Mouse (Mus musculus): ENCODE data around the gene Zswim1. TPM values are rescaled to one million over a fixed set of nuclear protein-coding genes. Genes with fewer than 3 reads are reported as not detected.
A peak's percentile ranks its signal among the peaks of the same experiment; 100 is the strongest.
"Not testable (repeated sequence)": the region's sequence is repeated elsewhere in the genome, so short reads cannot be mapped to it uniquely, and the experiment has no call there.

The Zswim1 gene
- polyA plus RNA-seq, 1 experiment from 2014 or later: 23.9 TPM

GRCm38 (mm10) chr2:164861094-164861493 lies 38.6 kb downstream of the Zswim1 start:
- Histone ChIP-seq H3K36me3 (no peaks in the 10 kb centered on the region), H3K9me3 (no peaks in the 10 kb centered on the region), H3K27me3 (peaks cover 45% of the 10 kb centered on the region), H3K4me1 (replicated peaks) (peaks cover 32% of the 10 kb centered on the region), H3K4me2 (no peak overlapping the region), H3K9ac (no peak overlapping the region), H3K4me3 (no peak overlapping the region), H3K27ac (peak overlapping the region; percentile 62; the same call in 1 of the 2 replicates)
- 75% methylated on average over 4 of the region's 4 CpGs for WGBS
- ATAC-seq (ENCODE audit: low FRiP score): no peak

- Histone ChIP-seq H3K4me1 (replicated peaks) (peaks cover 20% of the 10 kb centered on the region), H3K36me3 (no peaks in the 10 kb centered on the region), H3K27ac (peak overlapping the region; percentile 60), H3K4me2 (no peak overlapping the region), H3K9ac (no peak overlapping the region), H3K4me3 (no peak overlapping the region), H3K9me3 (no peaks in the 10 kb centered on the region), H3K27me3 (peaks cover 33% of the 10 kb centered on the region)
- ATAC-seq (ENCODE audit: low FRiP score): 0 out of 2 replicates have a peak, but pooled peaks have one; percentile 40
- WGBS: 48% methylated on average over 9 of the region's 9 CpGs
Measured at GRCm38 (mm10) chr2:164862179-164862861, 39.8 kb downstream of the Zswim1 start.

- not testable (repeated sequence) for H3K4me3 ChIP-seq; H3K27ac ChIP-seq; H3K9ac ChIP-seq; ATAC-seq (ENCODE audit: low FRiP score); H3K36me3 ChIP-seq; H3K4me2 ChIP-seq; H3K9me3 ChIP-seq
- 91% methylated on average over 9 of the region's 9 CpGs for WGBS
- Histone ChIP-seq H3K27me3 (peaks cover 22% of the 10 kb centered on the region), H3K4me1 (replicated peaks) (peaks cover 10% of the 10 kb centered on the region)
Measured at GRCm38 (mm10) chr2:164863411-164863810, 40.9 kb downstream of the Zswim1 start.

GRCm38 (mm10) chr2:164864593-164864992 lies 42.1 kb downstream of the Zswim1 start:
- WGBS: 81% methylated on average over 4 of the region's 4 CpGs
- H3K4me1 ChIP-seq (replicated peaks): peaks cover 10% of the 10 kb centered on the region
- H3K4me3 ChIP-seq: no peak overlapping the region
- no peaks in the 10 kb centered on the region for H3K36me3 ChIP-seq
- no peak overlapping the region for H3K9ac ChIP-seq
- no peak overlapping the region for H3K4me2 ChIP-seq
- no peak overlapping the region for H3K27ac ChIP-seq
- H3K9me3 ChIP-seq: peaks cover 4% of the 10 kb centered on the region; the same call in 1 of the 2 replicates
- H3K27me3 ChIP-seq: peaks cover 12% of the 10 kb centered on the region; the same call in 1 of the 2 replicates
- ATAC-seq (ENCODE audit: low FRiP score): no peak

DNA sequence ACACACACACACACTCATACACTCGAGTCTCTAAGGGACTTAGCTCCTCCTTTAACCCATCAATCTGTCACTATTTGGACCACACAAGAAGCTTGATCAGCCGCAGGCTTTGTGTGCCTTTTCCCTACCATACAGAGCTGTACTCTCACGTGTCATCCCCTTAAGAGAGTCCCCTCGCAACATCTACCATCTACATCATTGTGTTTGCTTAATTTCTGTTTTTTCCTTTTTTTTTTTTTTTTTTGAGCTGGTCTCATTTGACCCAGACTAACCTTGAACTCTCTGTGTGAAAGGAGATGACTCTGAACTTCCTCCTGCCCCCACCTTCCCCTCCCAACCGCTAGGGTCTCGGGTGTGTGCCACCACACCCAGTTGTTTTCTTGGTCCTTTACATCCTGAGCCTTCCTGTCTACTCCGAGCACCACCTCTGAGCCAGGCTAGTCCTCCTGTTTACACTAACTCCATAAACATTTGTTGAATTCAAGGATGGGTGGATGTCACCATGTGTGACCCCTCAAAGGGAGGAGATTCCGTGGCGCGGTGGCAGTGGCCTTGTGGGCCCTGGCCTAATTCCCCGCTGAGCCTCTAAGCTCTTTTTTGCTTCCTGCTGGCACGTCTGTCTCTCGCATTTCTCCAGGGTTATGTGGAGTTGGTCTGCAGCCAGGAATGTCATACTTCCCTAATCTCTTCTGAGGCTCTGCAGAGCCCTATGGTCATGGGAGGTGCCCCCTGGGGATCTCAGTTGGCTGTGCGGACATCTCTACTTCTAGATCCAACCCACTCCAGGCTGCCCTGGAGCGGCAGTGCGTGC lies 44.5 kb downstream of the Zswim1 start:
- WGBS: 68% methylated on average over 16 of the region's 16 CpGs
- H3K9me3 ChIP-seq: peaks cover 4% of the 10 kb centered on the region; the same call in 1 of the 2 replicates
- peaks cover 1% of the 10 kb centered on the region for H3K4me1 ChIP-seq (replicated peaks)
- no peak overlapping the region for H3K4me2 ChIP-seq
- H3K9ac ChIP-seq: no peak overlapping the region
- H3K36me3 ChIP-seq: no peaks in the 10 kb centered on the region
- H3K27ac ChIP-seq: peak overlapping the region; percentile 46; the same call in 1 of the 2 replicates
- H3K27me3 ChIP-seq: no peaks in the 10 kb centered on the region
- no peak for ATAC-seq (ENCODE audit: low FRiP score)
- no peak overlapping the region for H3K4me3 ChIP-seq

DNA sequence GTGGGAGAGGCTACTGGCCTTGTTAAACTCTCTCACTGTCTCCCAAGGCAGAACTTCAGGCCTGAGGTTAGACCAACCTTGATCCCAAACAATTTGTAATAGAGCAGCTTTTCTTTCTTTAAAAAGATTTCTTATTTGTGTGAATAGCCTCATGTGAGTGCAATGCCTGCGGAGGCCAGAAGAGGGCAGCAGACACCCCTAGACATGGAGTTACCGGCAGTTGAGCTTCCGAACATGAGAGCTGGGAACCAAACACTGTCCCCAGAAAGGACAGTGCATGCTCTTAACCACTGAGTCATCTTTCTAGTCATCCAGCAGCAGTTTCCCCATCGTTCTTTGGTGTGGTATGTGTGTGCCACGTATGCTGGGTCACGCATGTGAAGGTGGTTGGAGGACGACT lies 45.1 kb downstream of the Zswim1 start:
- no peak for ATAC-seq (ENCODE audit: low FRiP score)
- Histone ChIP-seq H3K9ac (no peak overlapping the region), H3K4me3 (no peak overlapping the region), H3K27me3 (no peaks in the 10 kb centered on the region), H3K36me3 (no peaks in the 10 kb centered on the region), H3K4me2 (no peak overlapping the region), H3K9me3 (peaks cover 4% of the 10 kb centered on the region; the same call in 1 of the 2 replicates), H3K4me1 (replicated peaks) (no peaks in the 10 kb centered on the region), H3K27ac (peak overlapping the region; percentile 46; the same call in 1 of the 2 replicates)
- 95% methylated on average over 7 of the region's 7 CpGs for whole genome bisulfite sequencing

- Histone ChIP-seq H3K4me3 (no peak overlapping the region), H3K4me2 (no peak overlapping the region), H3K27me3 (no peaks in the 10 kb centered on the region), H3K36me3 (no peaks in the 10 kb centered on the region), H3K9ac (no peak overlapping the region), H3K27ac (no peak overlapping the region), H3K4me1 (replicated peaks) (no peaks in the 10 kb centered on the region), H3K9me3 (peaks cover 4% of the 10 kb centered on the region; the same call in 1 of the 2 replicates)
- ATAC-seq (ENCODE audit: low FRiP score): no peak
- 75% methylated on average over 7 of the region's 7 CpGs for WGBS
Measured at GRCm38 (mm10) chr2:164868491-164868890, 46.0 kb downstream of the Zswim1 start.

- H3K27me3 ChIP-seq: no peaks in the 10 kb centered on the region
- H3K27ac ChIP-seq: no peak overlapping the region
- H3K36me3 ChIP-seq: no peaks in the 10 kb centered on the region
- WGBS: 58% methylated on average over 6 of the region's 6 CpGs
- peaks cover 4% of the 10 kb centered on the region; the same call in 1 of the 2 replicates for H3K9me3 ChIP-seq
- H3K4me3 ChIP-seq: no peak overlapping the region
- H3K4me2 ChIP-seq: no peak overlapping the region
- H3K9ac ChIP-seq: no peak overlapping the region
- ATAC-seq (ENCODE audit: low FRiP score): no peak
- 0 out of 2 replicates have a peak, but pooled peaks cover 5% of the 10 kb centered on the region for H3K4me1 ChIP-seq (replicated peaks)
Measured at GRCm38 (mm10) chr2:164871602-164872303, 49.3 kb downstream of the Zswim1 start.

- Histone ChIP-seq H3K27ac (peak overlapping the region; percentile 44; the same call in 1 of the 2 replicates), H3K4me2 (no peak overlapping the region), H3K9ac (no peak overlapping the region), H3K27me3 (no peaks in the 10 kb centered on the region), H3K4me3 (no peak overlapping the region), H3K36me3 (no peaks in the 10 kb centered on the region), H3K4me1 (replicated peaks) (peaks cover 19% of the 10 kb centered on the region), H3K9me3 (no peaks in the 10 kb centered on the region)
- WGBS: 74% methylated on average over 3 of the region's 3 CpGs
- ATAC-seq (ENCODE audit: low FRiP score): no peak
Measured at GRCm38 (mm10) chr2:164873621-164874020, 51.1 kb downstream of the Zswim1 start.

- no peak for ATAC-seq (ENCODE audit: low FRiP score)
- Histone ChIP-seq H3K9me3 (no peaks in the 10 kb centered on the region), H3K4me3 (no peak overlapping the region), H3K4me1 (replicated peaks) (peaks cover 21% of the 10 kb centered on the region), H3K9ac (no peak overlapping the region), H3K36me3 (no peaks in the 10 kb centered on the region), H3K4me2 (no peak overlapping the region), H3K27me3 (no peaks in the 10 kb centered on the region), H3K27ac (peak overlapping the region; percentile 50)
- 43% methylated on average over 1 of the region's 1 CpGs for WGBS
Measured at GRCm38 (mm10) chr2:164874239-164874769, 51.8 kb downstream of the Zswim1 start.

GRCm38 (mm10) chr2:164875648-164876047 lies 53.2 kb downstream of the Zswim1 start:
- peaks cover 27% of the 10 kb centered on the region for H3K4me1 ChIP-seq (replicated peaks)
- not testable (repeated sequence) for H3K4me2 ChIP-seq; H3K36me3 ChIP-seq; H3K27me3 ChIP-seq; H3K27ac ChIP-seq; H3K9me3 ChIP-seq; ATAC-seq (ENCODE audit: low FRiP score); H3K4me3 ChIP-seq; H3K9ac ChIP-seq
- WGBS: 46% methylated on average over 2 of the region's 2 CpGs
